Mouse (Mus musculus) myocyte (in vitro differentiated cells): ENCODE results near the gene Myh9.

Source experiments
- E2F4 ChIP-seq: IDR thresholded peaks from one replicate; pipeline ENCODE4 v1.6.1; 2011; ENCODE audit warnings: mild to moderate bottlenecking, control low read depth, moderate library complexity; ENCODE audit not compliant: insufficient read depth
- MAX ChIP-seq: IDR thresholded peaks from one replicate; pipeline ENCODE4 v1.6.1; 2011; ENCODE audit warnings: low read depth, mild to moderate bottlenecking, control low read depth
- MYOD1 ChIP-seq, 3 experiments: IDR thresholded peaks; one replicate each; pipeline ENCODE4 v1.6.1; 2011; ENCODE audit warnings: control low read depth in 2 of 3, low read depth in 2 of 3, mild to moderate bottlenecking in 2 of 3, moderate library complexity in 1 of 3; ENCODE audit not compliant: insufficient read length in 2 of 3, control insufficient read depth in 1 of 3
- POLR2A ChIP-seq: IDR thresholded peaks from one replicate; pipeline ENCODE4 v1.6.1; 2011; ENCODE audit warnings: low read depth, mild to moderate bottlenecking, control low read depth, moderate library complexity; ENCODE audit not compliant: insufficient read length
- POLR2AphosphoS2 ChIP-seq: IDR thresholded peaks from one replicate; pipeline ENCODE4 v1.6.1; 2011; ENCODE audit warnings: low read depth, control low read depth; ENCODE audit not compliant: insufficient read length
- TCF12 ChIP-seq: IDR thresholded peaks from one replicate; pipeline ENCODE4 v1.6.1; 2011; ENCODE audit warnings: mild to moderate bottlenecking, control low read depth; ENCODE audit not compliant: poor library complexity, insufficient read depth, severe bottlenecking
- TCF3 ChIP-seq: IDR thresholded peaks from one replicate; pipeline ENCODE4 v1.6.1; 2011; ENCODE audit warnings: low read depth, control low read depth; ENCODE audit not compliant: insufficient read length
- USF1 ChIP-seq: IDR thresholded peaks from one replicate; pipeline ENCODE4 v1.6.1; 2011; ENCODE audit warnings: low read depth, mild to moderate bottlenecking, control low read depth, moderate library complexity

DNA sequence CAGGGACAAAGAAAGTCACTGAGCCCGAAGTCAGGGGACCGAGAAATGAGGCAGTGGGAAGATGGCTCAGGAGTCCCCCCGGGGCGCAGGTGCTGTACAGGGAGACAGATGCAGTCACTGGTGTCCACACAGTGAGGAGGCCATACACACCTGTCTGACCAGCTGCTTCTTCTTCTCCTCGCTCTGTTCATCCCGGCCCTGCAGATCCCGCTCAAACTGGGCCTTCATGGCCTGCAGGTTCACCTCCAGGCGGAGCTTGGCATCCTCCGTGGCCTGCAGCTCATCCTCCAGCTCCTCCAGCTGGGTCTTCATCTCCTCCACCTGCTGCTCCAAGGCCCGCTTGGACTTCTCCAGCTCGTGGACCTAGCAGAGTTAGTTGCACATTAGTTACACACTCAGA is 75.0 kb downstream of the Myh9 start:
- TF ChIP-seq POLR2A (peak; percentile 6), TCF12 (no peak), USF1 (no peak), E2F4 (no peak), MYOD1 (IDR thresholded peaks at IDR 0.05; ENCODE audit: control insufficient read depth in 1 of 3, insufficient read length in 2 of 3, low read depth in 2 of 3) (no peak), MAX (no peak), TCF3 (no peak), POLR2AphosphoS2 (peak; percentile 47)
